Mouse (Mus musculus): ENCODE results near the gene Hbp1.

DNA sequence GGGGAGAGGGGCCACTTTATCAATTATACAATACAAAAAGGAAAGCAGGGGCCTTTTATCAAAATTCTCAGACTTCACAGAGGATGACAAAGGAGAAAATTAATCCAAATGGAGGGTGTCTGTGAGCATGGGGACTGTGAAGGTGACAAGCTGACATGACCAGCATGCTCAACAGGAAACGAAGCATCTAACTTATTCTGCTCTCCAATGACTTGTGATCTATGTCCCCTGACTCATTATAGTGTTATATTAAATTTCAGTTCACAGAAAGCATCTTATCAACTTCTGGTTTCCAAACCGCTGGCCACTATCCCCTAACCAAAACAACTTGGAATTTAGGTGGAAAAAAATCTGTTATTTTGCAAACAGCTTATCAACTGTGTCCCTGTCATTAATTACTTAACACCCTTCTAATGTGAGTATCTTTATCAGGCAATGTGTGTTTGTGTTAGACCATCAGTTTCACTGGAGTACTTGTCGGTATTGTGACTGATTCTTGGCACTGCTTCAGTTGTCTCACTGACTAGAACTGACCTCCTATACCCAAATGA, 47.1 kb upstream of the Hbp1 start:
- TF ChIP-seq CTCF (IDR thresholded peaks at IDR 0.05; ENCODE audit: extremely low read depth, insufficient read depth, insufficient read length, insufficient replicate concordance) (no peak), POLR2A (IDR thresholded peaks at IDR 0.05; ENCODE audit: low read depth, low read length) (no peak)

Measured in spleen, adult 2 months (tissue).